Mouse (Mus musculus): ENCODE data around the gene Tcte3.
"Not testable (repeated sequence)": the region's sequence is repeated elsewhere in the genome, so short reads cannot be mapped to it uniquely, and the experiment has no call there.

Tcte3 gene

GRCm38 (mm10) chr17:15031414-15031813 is 9.9 kb downstream of the Tcte3 start:
- not testable (repeated sequence) for DNase-seq (ENCODE audit: low spot score in 2 of 2)

- DNase-seq (ENCODE audit: low spot score in 2 of 2), result not testable (repeated sequence)
Measured at GRCm38 (mm10) chr17:15025513-15025912, 15.8 kb downstream of the Tcte3 start.

GRCm38 (mm10) chr17:15024502-15025193 is 16.6 kb downstream of the Tcte3 start:
- not testable (repeated sequence) for DNase-seq (ENCODE audit: low spot score in 2 of 2)

GRCm38 (mm10) chr17:15023878-15024492 is 17.3 kb downstream of the Tcte3 start:
- DNase-seq (ENCODE audit: low spot score in 2 of 2), result not testable (repeated sequence)

- peak; percentile 1 to 14 for DNase-seq (ENCODE audit: low spot score in 2 of 2)
Measured at GRCm38 (mm10) chr17:15021503-15022220, 19.6 kb downstream of the Tcte3 start.

- DNase-seq (ENCODE audit: low spot score in 2 of 2), result not testable (repeated sequence)
Measured at GRCm38 (mm10) chr17:15009706-15010413, 31.4 kb downstream of the Tcte3 start, which contains the start of gene Gm3435. Gm3435 (plus strand) TSS chr17:15010176.

- not testable (repeated sequence) for DNase-seq (ENCODE audit: low spot score in 2 of 2)
Measured at GRCm38 (mm10) chr17:15009088-15009487, 32.2 kb downstream of the Tcte3 start.

GRCm38 (mm10) chr17:15000047-15000446 is 41.2 kb downstream of the Tcte3 start:
- not testable (repeated sequence) for DNase-seq (ENCODE audit: low spot score in 2 of 2)

- DNase-seq (ENCODE audit: low spot score in 2 of 2), result not testable (repeated sequence)
Measured at GRCm38 (mm10) chr17:14994140-14994539, 47.1 kb downstream of the Tcte3 start.

- not testable (repeated sequence) for DNase-seq (ENCODE audit: low spot score in 2 of 2)
Measured at GRCm38 (mm10) chr17:14993139-14993832, 48.0 kb downstream of the Tcte3 start.

- not testable (repeated sequence) for DNase-seq (ENCODE audit: low spot score in 2 of 2)
Measured at GRCm38 (mm10) chr17:14992522-14993138, 48.7 kb downstream of the Tcte3 start.

- DNase-seq (ENCODE audit: low spot score in 2 of 2), result peak in 1 of 2 experiments; percentile 11
Measured at GRCm38 (mm10) chr17:14990116-14990702, 51.1 kb downstream of the Tcte3 start.

GRCm38 (mm10) chr17:14978362-14979038 is 62.8 kb downstream of the Tcte3 start, which contains the start of the genes 9030025P20Rik and Gm3417:
9030025P20Rik (plus strand) TSS chr17:14978468.
Gm3417 (minus strand) TSS chr17:14978790.
- not testable (repeated sequence) for DNase-seq (ENCODE audit: low spot score in 2 of 2)

- DNase-seq (ENCODE audit: low spot score in 2 of 2), result not testable (repeated sequence)
Measured at GRCm38 (mm10) chr17:14977718-14978361, 63.4 kb downstream of the Tcte3 start.
